Mouse (Mus musculus) liver, embryonic 14.5 days (tissue): ENCODE measurements around the gene Gxylt2. TPM values are rescaled to one million over a fixed set of nuclear protein-coding genes. Genes with fewer than 3 reads are reported as not detected.

ENCODE experiments used
- ATAC-seq: fragments of 200-750 bp; cut with Nextera tagmentation; 2 replicates; pipeline ENCODE4 v1.8.0; 2017; ENCODE audit warnings: moderate number of reproducible peaks, mild to moderate bottlenecking, moderate library complexity; ENCODE audit not compliant: insufficient read depth
- DNase-seq, 3 experiments: peaks; one replicate each; pipeline ENCODE4 v3.0.0-alpha.2; 2012 to 2013; ENCODE audit warnings: low read depth in 3 of 3, low spot score in 3 of 3
- H3K27ac ChIP-seq: fragments of 300-500 bp; sonication (generic); 2 replicates; pipeline ENCODE4 v1.5.1; 2014; ENCODE audit warnings: moderate library complexity, mild to moderate bottlenecking, control low read depth, inconsistent platforms
- H3K27me3 ChIP-seq: fragments of 300-500 bp; sonication (generic); 2 replicates; pipeline ENCODE4 v1.6.1; 2014; ENCODE audit warnings: mild to moderate bottlenecking, low read length, moderate library complexity; ENCODE audit not compliant: control insufficient read depth, insufficient read depth
- H3K36me3 ChIP-seq: fragments of 300-500 bp; sonication (generic); replicated peaks from 2 replicates; pipeline ENCODE4 v1.6.1; 2014; ENCODE audit warnings: low read depth; ENCODE audit not compliant: control insufficient read depth, insufficient read depth
- H3K4me1 ChIP-seq, 2 experiments: fragments of 200-500 bp in 1 of 2; fragments of 300-500 bp in 1 of 2; sonication (generic) in 1 of 2; replicated peaks; 2 replicates each; pipeline ENCODE4 v1.6.1; 2012 to 2014; ENCODE audit warnings: antibody characterized with exemption in 1 of 2, inconsistent platforms in 1 of 2, low read length in 1 of 2; ENCODE audit not compliant: control insufficient read depth in 2 of 2, insufficient read depth in 2 of 2
- H3K4me2 ChIP-seq: fragments of 300-500 bp; sonication (generic); 2 replicates; pipeline ENCODE4 v1.6.1; 2014; ENCODE audit warnings: low read depth, mild to moderate bottlenecking, control low read depth, moderate library complexity
- H3K4me3 ChIP-seq, 2 experiments: fragments of 200-500 bp in 1 of 2; fragments of 300-500 bp in 1 of 2; sonication (generic) in 1 of 2; 2 replicates each; pipeline ENCODE4 v1.5.1; 2012 to 2014; ENCODE audit warnings: low read depth in 2 of 2, low read length in 2 of 2, mild to moderate bottlenecking in 2 of 2, control low read depth in 1 of 2, inconsistent platforms in 1 of 2, moderate library complexity in 1 of 2; ENCODE audit not compliant: insufficient read depth in 1 of 2
- H3K9ac ChIP-seq: fragments of 300-500 bp; sonication (generic); replicated peaks from 2 replicates; pipeline ENCODE4 v1.6.1; 2014; ENCODE audit warnings: mild to moderate bottlenecking, control low read depth, moderate library complexity
- H3K9me3 ChIP-seq: fragments of 300-500 bp; sonication (generic); 2 replicates; pipeline ENCODE4 v1.6.1; 2016; ENCODE audit warnings: low read length, mixed read lengths; ENCODE audit not compliant: control insufficient read depth
- CTCF ChIP-seq: IDR thresholded peaks from 2 replicates; pipeline ENCODE4 v1.5.1; 2016; ENCODE audit warnings: antibody characterized with exemption, low read depth, control low read depth
- EP300 ChIP-seq: IDR thresholded peaks from 2 replicates; pipeline ENCODE4 v1.6.1; 2016; ENCODE audit warnings: antibody characterized with exemption, low read depth
- WGBS: fragments of 180-500 bp; shearing (Covaris S2); extraction: QIAGEN DNeasy Blood & Tissue Kit; methylation state at CpG from one replicate; pipeline ENCODE4 v1.1.7; 2014; ENCODE audit not compliant: insufficient replicate concordance; 5-methylcytosine and 5-hydroxymethylcytosine counted together
- polyA plus RNA-seq, 2 experiments: library from polyadenylated mRNA; depleted of rRNA in 1 of 2; stranded (reverse) in 1 of 2; unstranded in 1 of 2; fragments of >200 nt; fragmentation: Nextera tagmentation in 1 of 2; extraction: Ambion mirVana in 1 of 2; gene quantifications; 2 replicates each; pipeline versions ENCODE4 v1.2.1 to v1.2.3; 2012 to 2014

Gxylt2 gene
- polyA plus RNA-seq, 2 experiments = 0.04 TPM; not detected in 1

- H3K36me3 ChIP-seq = no peaks in the 10 kb centered on the region
- no peaks in the 10 kb centered on the region for H3K9me3 ChIP-seq
- WGBS = 65% methylated on average over 2 of the region's 2 CpGs
- H3K9ac ChIP-seq = no peak overlapping the region
- no peak overlapping the region for H3K4me3 ChIP-seq
- H3K4me2 ChIP-seq = no peak overlapping the region
- TF ChIP-seq CTCF (no peak), EP300 (no peak)
- no peak for DNase-seq
- no peak overlapping the region for H3K27ac ChIP-seq
- no peak for ATAC-seq
- H3K27me3 ChIP-seq = no peaks in the 10 kb centered on the region
- no peaks in the 10 kb centered on the region for H3K4me1 ChIP-seq
These were observed 25.9 kb upstream of the Gxylt2 start for GRCm38 (mm10) chr6:100678636-100679035.

GRCm38 (mm10) chr6:100686341-100686740 lies 18.2 kb upstream of the Gxylt2 start:
- no peaks in the 10 kb centered on the region for H3K4me1 ChIP-seq
- 29% methylated on average over 2 of the region's 2 CpGs for WGBS
- no peak overlapping the region for H3K27ac ChIP-seq
- no peaks in the 10 kb centered on the region for H3K9me3 ChIP-seq
- TF ChIP-seq CTCF (no peak), EP300 (no peak)
- no peaks in the 10 kb centered on the region for H3K27me3 ChIP-seq
- DNase-seq (no peak), ATAC-seq (no peak)
- no peak overlapping the region for H3K4me2 ChIP-seq
- no peak overlapping the region for H3K4me3 ChIP-seq
- no peak overlapping the region for H3K9ac ChIP-seq
- no peaks in the 10 kb centered on the region for H3K36me3 ChIP-seq

- no peak overlapping the region for H3K4me2 ChIP-seq
- H3K4me1 ChIP-seq = no peaks in the 10 kb centered on the region
- no peak for DNase-seq
- TF ChIP-seq CTCF (no peak), EP300 (no peak)
- 70% methylated on average over 5 of the region's 5 CpGs for WGBS
- ATAC-seq = no peak
- H3K4me3 ChIP-seq = no peak overlapping the region
- H3K9ac ChIP-seq = no peak overlapping the region
- H3K9me3 ChIP-seq = no peaks in the 10 kb centered on the region
- H3K27ac ChIP-seq = no peak overlapping the region
- H3K36me3 ChIP-seq = no peaks in the 10 kb centered on the region
- peaks cover 11% of the 10 kb centered on the region for H3K27me3 ChIP-seq
These were observed 4.5 kb upstream of the Gxylt2 start for GRCm38 (mm10) chr6:100699986-100700385.

- Histone ChIP-seq H3K27ac (no peak overlapping the region), H3K4me2 (no peak overlapping the region), H3K9ac (no peak overlapping the region), H3K27me3 (peaks cover 19% of the 10 kb centered on the region), H3K4me3 (no peak overlapping the region), H3K4me1 (no peaks in the 10 kb centered on the region), H3K36me3 (no peaks in the 10 kb centered on the region), H3K9me3 (no peaks in the 10 kb centered on the region)
- ATAC-seq = no peak
- 58% methylated on average over 5 of the region's 5 CpGs for WGBS
- no peak for DNase-seq
- TF ChIP-seq CTCF (no peak), EP300 (no peak)
These were observed 3.8 kb upstream of the Gxylt2 start for GRCm38 (mm10) chr6:100700774-100701173.

- no peaks in the 10 kb centered on the region for H3K9me3 ChIP-seq
- ATAC-seq = no peak
These were observed 349 bp upstream of the Gxylt2 start for GRCm38 (mm10) chr6:100704197-100704573.

More at GRCm38 (mm10) chr6:100704197-100704573, 349 bp upstream of the Gxylt2 start:
- no peak overlapping the region for H3K27ac ChIP-seq
- H3K27me3 ChIP-seq = peaks cover 22% of the 10 kb centered on the region
- H3K4me1 ChIP-seq = no peaks in the 10 kb centered on the region
- DNase-seq = no peak
- H3K4me2 ChIP-seq = no peak overlapping the region; the same call in 1 of the 2 replicates
- TF ChIP-seq CTCF = no peak
- TF ChIP-seq EP300 = no peak
- WGBS = 27% methylated on average over 8 of the region's 8 CpGs
- H3K36me3 ChIP-seq = no peaks in the 10 kb centered on the region
- H3K9ac ChIP-seq = no peak overlapping the region
- no peak overlapping the region for H3K4me3 ChIP-seq
